Mouse (Mus musculus) T-cell, adult 2 months (primary cell): ENCODE data around the gene Per1.
A peak's percentile ranks its signal among the peaks of the same experiment; 100 is the strongest.

Experiments
- DNase-seq: peaks from one replicate; pipeline ENCODE4 v3.0.0; 2022; ENCODE audit warnings: low spot score

Per1 gene

DNA sequence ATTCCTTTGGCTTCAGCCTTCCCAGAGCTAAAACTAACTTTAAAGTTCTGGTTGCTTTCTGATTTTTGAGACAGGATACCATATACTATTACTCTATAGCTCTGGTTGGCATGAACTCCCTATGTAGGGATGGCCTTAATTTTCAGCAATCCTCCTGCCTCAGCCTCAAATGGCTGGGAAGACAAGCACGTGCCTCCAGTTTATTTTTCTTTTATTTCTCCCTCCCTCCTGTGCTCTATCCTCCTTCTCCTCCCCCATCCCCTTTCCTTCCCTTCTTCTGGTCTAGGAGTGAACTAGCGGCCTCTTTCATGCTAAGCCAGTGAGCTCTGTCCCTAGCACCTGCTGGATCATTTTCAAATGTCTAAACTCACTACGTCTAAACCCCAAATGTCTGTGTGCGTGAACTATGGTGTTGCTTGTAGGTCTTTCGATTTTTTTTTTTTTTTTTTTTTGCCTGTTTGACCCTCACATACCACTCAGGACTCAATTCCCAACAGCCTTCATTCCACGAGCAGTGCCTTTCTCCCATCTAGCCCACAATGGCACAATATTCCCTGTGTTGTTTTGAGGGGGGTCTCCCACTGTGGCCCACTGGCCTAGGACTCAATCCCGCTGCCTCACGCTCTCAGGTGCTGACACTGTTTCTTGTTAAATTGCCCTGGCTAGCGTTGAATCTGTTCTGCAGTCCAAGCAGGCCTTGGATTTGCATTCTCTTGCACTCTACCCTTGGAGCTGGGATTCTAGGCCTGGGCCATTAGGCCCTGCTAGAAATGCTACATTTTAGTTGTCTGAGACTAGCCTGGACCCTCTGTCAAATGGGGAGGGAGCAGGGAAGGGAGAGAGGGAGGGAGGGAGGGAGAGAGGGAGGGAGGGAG, 30.5 kb upstream of the Per1 start:
- no peak for DNase-seq

DNA sequence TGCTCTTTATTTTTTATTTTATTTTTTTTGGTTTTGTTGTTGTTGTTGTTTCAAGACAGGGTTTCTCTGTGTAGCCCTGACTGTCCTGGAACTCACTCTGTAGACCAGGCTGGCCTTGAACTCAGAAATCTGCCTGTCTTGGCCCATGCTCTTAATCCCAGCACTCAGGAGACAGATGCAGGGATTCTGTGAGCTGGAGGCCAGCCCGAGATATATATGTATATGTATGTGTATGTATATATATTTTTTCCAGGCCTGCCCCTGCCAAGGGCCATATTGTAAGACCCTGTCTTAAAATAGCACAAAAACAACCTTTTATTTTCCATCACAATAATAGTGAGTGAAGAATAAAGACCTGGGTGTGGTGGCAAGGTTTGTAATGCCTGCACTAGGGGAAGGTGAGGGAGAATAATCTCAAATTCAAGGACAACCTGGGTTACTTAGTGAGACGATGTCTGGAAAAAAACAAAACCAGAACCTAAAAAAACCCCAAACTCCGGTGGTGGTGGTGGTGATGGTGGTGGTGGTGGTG, 29.6 kb upstream of the Per1 start:
- no peak for DNase-seq

DNA sequence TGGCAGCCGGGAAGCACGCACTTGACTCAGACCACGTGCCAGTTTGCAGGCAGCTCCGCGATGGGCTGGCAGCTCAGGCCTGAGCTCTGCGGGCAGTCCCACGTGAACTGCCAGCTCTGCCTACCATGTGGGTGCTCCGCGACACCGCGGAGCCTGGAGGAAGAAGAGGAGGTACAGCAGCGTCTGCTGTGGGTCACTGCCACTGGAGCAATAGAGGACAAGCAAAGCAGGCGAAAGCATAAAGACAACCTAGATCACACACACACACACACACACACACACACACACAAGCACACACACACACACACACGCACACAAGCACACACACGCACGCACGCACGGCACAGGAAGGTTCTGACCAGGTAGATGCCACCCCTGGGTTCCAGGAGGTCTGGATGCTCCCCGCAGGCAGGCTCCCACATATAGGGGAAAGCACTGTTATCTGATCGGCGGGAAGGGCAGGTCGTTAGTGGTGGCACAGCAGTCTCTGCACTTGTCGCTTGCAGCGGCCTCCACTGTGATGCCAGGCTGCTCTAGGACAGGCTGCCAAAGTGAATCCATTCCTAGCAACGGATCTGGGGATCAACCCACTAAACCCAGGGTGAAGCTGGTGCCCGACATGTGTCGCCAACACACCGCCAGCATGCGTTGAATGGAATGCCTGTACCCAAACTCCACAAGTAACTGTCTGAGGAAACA, 28.7 kb upstream of the Per1 start:
- no peak for DNase-seq

DNA sequence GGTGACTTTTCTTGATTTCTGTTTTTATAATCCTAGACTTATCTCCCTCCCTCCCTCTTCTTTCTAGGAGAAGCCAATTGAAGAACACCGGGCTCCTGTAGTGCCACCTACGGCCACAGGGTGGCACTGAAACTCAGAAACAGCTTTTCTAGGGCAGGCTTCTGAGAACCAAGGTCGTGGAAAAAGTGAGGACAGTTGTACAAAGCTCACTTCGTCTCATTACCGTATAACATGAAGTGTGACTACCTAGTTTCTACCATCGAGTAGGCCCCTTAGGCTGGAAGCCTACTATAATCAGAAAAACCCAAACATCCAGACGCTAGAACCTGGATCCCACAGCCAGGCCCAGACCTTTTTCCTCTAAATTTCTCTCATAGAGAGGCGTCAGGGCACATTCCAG, 28.1 kb upstream of the Per1 start:
- DNase-seq = peak; percentile 80

DNA sequence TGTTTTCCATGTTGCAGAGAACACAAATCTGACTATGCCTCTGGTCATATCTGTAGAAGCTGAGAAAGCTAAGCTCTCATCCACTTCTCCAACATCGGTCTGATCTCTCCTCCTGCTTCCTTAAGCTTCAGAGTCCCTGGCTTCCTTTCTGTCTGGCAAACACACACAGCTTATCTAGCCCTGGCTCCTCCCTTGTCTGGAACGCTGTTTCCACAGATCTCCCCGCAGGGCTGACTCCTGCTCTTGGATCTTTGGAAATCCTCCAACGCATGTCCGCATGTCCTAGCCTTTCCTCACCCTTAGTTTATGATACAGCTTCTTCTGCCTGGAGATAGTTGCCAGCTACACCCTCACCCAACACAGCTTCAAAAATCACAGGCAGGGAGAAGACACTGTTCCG, 27.4 kb upstream of the Per1 start:
- no peak for DNase-seq

DNA sequence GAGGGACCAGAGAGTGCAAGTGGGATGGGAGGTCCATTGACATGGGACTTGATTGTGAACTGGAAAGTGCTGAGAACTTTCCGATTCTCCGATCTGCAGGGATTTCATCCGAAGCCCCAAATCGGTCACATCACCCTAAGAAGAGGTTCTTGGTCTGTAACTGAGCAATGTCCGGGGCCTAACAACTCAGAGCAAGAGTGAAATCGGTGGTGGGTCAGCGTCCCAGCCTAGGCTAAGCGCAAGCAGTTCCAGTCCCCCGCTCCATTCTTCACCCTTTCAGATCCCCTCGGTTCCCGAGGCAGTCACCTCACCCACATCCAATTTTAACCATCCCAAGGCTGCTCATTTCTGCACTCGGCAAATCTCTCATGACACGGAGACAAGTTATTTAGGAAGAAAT, 24.9 kb upstream of the Per1 start:
- no peak for DNase-seq

DNA sequence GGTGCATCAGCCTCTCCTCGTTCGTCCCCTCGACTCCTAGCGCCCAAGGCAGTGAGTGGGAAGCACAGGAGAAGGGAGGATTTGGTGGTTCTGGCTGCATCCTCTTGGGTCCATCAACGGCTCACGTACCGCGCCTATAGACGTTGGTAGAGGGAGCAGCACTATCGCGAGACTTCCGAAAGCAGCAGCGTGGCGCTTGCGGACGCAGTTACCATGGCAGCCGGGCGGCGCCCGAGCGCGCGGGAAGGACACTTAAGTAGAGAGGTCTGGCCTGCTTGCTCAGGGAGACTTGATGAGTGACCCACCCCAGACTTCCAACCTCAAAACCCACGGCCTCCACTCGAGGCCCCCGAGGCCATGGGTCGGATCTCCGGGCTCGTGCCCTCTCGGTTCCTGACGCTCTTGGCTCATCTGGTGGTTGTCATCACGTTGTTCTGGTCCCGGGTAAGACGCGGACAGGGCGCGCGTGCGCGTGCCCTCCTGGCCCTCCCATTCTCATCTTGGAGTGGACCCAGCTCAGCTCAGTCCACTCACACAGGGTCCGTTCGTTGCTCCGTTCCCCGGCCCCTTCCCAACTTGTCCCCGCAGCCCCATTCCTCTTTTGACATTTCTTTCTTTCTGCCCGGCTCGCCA, 24.3 kb upstream of the Per1 start, which contains the start of gene Tmem107:
TSS of gene Tmem107 (plus strand) at position 217 of the 633 bp plus-strand sequence.
- peak; percentile 91 for DNase-seq

DNA sequence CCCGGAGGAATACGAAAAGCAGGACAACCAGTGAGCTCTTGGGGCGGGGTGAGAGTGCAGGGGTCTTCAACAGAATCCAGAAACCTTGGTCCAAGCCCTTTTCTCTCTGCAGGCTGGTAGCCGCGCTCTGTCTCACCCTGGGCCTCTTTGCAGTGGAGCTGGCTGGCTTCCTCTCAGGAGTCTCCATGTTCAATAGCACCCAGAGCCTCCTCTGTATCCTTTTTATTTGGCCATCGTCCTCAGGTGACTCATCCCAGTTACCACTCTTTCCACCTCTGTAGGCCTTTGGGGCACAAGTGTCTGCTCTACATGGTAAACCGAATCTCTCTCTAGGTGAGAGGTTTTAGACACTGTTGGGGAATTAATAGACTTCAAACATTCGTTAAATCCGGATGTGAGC, 23.8 kb upstream of the Per1 start:
- no peak for DNase-seq

DNA sequence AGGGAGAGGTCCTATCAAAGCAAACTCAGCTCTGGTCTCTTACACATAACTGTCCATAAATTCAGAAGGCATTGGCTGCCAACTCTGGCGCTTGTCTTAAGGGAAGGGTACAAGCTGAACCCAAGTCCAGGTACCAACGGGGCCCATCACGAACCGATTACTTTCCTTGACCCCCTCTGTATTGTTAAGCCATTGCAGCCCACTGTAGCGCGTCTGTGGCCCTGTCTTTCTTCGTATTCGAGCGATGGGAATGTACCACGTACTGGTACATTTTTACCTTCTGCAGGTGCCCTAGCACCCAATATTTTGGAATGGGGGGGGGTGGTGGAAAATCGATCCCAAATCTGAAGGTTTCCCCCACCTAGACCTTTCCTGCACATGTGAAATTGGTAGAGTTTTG, 22.8 kb upstream of the Per1 start:
- no peak for DNase-seq

DNA sequence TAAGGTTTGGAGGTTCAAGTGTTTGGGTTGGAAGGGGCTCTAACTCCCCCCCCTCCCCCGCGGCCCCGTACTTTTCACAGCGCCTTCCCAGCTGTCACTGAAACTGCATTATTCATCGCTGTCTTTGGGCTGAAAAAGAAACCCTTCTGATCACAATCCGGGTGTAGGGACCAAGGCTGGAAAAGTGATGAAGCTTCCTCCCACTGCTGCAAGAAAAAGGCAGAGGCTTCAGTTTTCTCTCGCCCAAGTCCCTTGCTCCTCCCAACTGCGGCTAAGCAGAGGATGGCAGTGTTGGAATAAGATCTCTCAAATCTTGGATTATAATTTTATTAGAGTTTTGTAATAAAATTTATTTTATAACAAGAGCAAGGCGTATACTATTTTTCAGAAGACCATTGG, 22.4 kb upstream of the Per1 start:
- no peak for DNase-seq

DNA sequence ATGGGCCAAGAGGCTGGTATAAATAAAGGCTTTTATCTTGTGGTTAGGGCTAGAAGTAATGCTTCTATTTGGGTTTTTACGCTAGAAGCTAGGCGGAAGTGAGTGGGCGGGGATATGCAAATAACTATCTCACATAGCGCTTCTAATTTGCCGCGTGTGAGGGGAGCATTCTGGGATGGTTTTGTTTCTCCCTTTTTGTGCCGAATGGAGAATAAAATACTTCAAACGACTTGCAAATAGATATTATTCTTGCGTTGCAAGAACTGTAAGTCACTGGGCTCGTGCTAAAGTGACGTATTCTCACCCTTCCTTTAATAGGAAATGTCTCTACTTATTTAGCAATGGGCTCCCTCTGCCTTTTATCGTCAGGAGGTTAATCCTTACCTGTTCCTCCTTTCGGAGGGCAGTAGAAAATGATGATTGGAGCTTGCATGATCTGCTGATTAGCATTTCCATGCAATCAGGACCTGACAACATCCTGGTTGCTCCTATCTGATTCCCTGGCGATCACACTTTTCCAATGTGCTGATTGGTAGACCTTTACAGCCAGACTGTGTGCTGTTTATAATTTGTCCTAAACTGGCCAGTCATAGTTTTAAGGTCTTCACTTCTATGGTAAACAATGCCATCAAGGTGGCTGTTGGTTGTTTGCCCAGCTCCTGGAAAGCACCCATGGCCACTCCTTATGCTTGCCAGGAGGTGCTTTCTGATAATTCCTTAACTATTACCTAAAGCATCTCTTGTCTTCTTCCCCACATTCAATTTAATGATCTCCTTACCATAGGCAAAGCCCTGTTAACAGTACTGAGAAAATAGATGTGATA, 21.7 kb upstream of the Per1 start:
- DNase-seq = peak; percentile 88

DNA sequence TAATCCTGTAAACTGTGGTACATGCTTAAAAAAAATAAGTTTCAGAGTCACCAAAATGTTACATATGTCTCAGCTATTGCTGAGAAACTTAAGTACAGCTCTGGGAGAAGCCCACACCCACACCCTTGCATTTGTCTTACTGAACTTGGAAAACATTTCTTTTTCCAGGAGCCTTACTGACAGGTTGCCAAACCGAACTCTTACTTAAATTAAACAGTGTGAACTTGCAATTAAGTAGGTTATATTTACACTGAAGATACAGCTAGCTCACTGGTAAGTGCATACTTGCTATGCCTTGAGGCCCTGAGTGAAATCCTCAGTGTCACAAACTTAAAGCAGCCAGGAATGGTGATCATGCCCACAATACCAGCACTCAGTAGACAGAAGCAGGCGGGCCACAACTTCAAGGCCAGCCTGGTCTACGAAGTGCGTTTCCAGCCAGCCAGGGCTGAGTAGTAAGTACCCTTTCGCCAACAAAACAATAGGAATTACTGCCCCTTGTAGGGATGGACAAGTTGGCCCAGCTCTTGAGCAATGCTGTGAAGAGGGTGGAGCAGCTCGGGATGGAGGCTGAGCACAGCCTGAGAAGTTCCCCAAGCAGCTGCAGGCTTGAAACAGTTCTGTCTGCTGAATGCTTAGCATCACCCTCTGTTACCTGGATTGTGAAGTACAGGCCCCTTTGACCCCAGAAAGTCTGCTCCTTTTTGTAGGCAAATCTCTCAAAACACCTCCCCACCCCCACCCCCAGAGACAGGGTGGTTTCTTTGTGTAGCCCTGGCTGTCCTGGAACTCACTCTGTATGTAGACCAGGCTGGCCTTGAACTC, 20.9 kb upstream of the Per1 start:
- DNase-seq = no peak

DNA sequence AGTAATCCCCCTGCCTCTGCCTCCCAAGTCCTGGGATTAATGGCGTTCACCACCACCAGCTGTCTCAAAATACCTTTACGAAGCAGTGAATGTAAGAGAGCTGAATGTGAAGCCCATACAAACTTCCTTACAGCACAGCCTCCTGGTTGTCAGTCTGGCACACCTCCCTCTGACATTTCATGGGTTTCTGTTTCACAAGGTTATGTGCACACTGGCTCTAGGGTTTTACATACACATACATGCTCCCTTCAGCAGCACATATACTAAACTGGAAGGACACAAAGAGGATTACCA, 20.3 kb upstream of the Per1 start:
- no peak for DNase-seq

DNA sequence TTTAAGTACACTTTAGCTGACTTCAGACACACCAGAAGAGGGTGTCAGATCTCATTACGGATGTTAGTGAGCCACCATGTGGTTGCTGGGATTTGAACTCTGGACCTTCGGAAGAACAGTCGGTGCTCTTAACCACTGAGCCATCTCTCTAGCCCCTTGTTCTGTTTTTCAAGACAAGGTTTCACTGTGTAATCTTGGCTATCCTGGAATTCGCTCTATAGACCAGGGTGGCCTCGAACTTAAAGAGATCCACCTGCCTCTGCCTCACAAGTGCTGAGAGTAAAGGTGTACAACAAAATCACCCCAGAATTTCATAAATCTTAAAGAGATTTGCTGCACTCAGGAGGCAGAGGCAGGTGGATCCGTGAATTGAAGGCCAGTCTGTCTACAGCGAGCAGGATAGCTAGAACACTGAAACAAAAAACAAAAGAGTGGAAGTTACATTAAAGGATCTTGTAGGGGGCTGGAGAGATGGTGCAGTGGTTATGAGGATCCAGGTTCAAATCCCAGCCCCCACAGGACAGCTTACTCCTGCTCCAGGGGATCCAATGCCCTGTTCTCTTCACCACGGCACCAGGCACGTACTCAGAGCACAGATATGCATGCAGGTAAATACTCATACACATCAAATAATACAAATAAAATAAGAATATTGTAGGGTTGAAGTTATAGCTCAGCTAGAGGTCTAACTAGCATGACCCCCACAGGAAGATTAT, 19.1 kb upstream of the Per1 start:
- DNase-seq = no peak

DNA sequence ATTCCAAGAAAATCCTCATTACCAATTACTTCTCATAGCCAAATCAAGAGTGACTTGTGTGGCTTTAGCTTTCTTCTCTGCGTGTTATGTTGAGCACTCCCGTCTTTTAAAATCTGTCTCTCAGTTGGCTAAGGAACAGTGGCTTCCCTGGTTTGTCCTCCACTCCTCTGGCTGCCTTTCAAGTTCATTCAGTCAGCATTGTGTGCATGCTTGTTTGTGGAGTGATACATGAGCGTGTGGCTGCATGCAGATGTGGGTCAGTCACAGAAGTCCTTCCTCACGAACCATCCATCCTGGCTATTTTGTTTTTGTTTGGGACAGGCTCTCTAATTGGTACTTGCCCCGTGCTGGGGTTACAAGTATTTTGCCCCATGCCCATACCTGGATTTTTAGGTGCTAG, 18.4 kb upstream of the Per1 start:
- DNase-seq = no peak

DNA sequence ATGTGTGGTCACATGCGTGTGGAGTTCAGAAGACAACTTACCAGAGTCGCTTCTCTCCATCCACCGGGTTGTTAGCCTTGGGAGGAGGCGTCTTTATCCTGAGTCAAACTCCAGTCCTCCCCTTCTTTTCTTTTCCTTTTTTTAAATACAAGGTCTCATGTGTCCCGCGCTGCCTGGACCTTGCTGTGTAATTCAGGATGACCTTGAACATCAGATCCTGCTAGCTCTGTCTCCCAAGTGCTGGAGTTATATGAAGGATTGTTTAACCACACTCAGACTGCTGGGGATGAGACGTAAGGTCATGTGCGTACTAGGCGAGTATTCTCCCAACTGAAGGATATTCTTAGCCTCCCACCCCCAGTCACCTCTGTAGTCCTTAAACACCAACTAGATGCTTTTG, 17.7 kb upstream of the Per1 start:
- DNase-seq = no peak

DNA sequence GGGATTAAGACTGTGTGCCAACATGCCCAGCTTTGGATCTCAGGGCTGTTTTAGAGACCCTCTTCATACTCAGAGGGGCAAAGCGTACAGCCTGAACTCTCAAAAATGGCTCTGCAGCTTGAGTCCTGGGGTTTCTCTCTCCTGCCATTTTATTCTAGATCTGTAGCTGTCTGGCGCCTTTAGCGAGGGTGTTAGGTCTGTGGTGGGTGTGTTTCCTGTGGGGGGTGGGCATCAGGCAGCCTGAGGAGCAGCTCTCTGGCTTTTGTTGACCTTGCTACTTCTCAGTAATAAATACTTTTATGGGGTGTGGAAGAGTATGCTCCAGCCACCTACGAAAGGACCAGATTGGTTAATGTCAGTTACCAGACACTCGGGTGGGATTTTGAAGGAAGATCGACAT, 17.0 kb upstream of the Per1 start:
- no peak for DNase-seq

DNA sequence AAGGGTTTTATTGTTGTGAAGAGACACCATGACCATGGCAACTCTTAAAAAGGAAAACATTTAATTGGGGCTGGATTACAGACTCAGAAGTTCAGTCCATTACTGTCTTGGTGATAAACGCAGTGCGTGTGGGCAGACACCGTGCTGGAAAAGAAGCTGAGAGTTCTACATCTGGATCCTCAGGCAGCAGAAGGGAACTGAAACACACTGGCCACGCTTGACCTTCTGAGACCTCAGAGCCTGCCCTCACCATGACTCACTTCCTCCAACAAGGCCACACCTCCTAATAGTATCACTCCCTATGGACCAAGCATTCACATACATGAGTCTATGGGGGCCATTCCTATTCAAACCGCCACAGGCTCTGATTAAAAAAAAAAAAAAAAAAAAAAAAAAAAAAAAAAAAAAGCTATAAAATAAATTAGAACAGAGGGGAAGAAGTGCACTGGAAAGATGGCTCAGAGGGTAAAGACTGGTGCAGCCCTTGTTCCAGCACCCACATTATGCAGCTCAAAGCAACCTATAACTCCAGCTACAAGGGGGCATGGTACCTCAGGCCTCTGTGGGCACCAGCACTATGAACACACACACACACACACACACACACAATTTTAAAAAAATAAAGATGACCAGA, 16.1 kb upstream of the Per1 start:
- no peak for DNase-seq

DNA sequence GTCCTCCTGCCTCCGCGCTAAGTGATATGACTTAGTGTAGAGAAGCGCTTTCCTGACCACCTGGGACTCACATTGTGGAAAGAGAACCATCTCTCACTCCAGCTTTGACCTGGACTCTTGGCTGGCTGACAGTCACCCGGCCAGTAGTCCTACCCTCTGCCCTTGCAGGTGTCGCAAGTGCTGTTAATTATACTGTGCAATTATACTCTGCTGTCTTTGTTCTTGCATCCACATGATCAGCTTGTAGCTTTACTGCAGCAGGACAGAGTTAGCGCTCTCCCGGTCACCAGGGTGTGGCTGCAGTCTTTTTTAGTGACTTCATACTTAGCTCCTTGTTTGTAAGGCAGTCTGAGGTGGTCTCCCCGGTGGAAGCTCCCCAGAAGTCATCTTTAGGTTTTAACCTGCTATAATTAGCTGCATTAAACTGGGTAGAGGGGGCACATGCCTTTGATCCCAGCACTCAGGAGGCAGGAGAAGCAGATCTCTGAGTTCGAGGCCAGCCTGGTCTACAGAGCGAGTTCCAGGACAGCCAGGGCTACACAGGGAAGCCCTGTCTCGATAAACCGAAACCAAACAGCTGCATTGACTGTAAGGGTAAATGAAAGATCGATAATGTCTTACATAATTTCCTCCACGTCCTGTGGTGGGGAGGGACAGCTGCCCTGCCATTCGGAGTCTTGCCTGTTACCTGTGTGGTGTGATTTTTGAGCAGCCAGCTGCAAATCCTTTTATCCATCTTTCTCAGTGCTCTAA, 14.7 kb upstream of the Per1 start:
- no peak for DNase-seq
